Mouse (Mus musculus) colon, adult 2 months (tissue): ENCODE measurements around the gene Sh3pxd2b. TPM values are rescaled to one million over a fixed set of nuclear protein-coding genes. Genes with fewer than 3 reads are reported as not detected.

Source experiments
- polyA plus RNA-seq: library from polyadenylated mRNA; depleted of rRNA; stranded (reverse); fragments of >200 nt; gene quantifications from 2 replicates; pipeline ENCODE4 v1.2.3, GENCODE M21; 2012; rRNA removed

Sh3pxd2b gene
- 5.9 TPM in 2 replicates for polyA plus RNA-seq

GRCm38 (mm10) chr11:32347607-32348432 lies at the start of gene Sh3pxd2b:
Sh3pxd2b (plus strand) TSS chr11:32347820.

GRCm38 (mm10) chr11:32299865-32300264 lies 47.8 kb upstream of the Sh3pxd2b start, which contains the start of gene Hbq1a:
Hbq1a (plus strand) TSS chr11:32300069.

GRCm38 (mm10) chr11:32454800-32455506 lies 107.3 kb downstream of the Sh3pxd2b start, which contains the start of gene Ubtd2:
Ubtd2 (plus strand) TSS chr11:32455370.

Other genes with a start within 250 kb of the Sh3pxd2b start
- gene Il9r, start 147.5 kb upstream of the Sh3pxd2b start, polyA plus RNA-seq: 1.9 and 2.1 TPM in 2 replicates
- gene Snrnp25, start 142.4 kb upstream of the Sh3pxd2b start, polyA plus RNA-seq: 49.0 and 54.1 TPM in 2 replicates
- 114 and 144 TPM in 2 replicates for gene Rhbdf1, start 125.5 kb upstream of the Sh3pxd2b start, polyA plus RNA-seq
- gene Mpg, start 121.3 kb upstream of the Sh3pxd2b start, polyA plus RNA-seq: 10.7 and 12.0 TPM in 2 replicates
- 58.1 and 58.6 TPM in 2 replicates for gene Nprl3, start 80.1 kb upstream of the Sh3pxd2b start, polyA plus RNA-seq
- not detected in 2 replicates for gene Hba-x, start 71.4 kb upstream of the Sh3pxd2b start, polyA plus RNA-seq
- 151 and 983 TPM in 2 replicates for gene Hba-a1, start 64.3 kb upstream of the Sh3pxd2b start, polyA plus RNA-seq
- gene Hbq1b, start 60.9 kb upstream of the Sh3pxd2b start, polyA plus RNA-seq: 0.31 TPM in 1 of 2 replicates, not detected in the other
- 244 and 1,247 TPM in 2 replicates for gene Hba-a2, start 51.3 kb upstream of the Sh3pxd2b start, polyA plus RNA-seq
- gene Hbq1a, start 47.8 kb upstream of the Sh3pxd2b start, polyA plus RNA-seq: 0.29 TPM in 1 of 2 replicates, not detected in the other
- 5.5 TPM in 2 replicates for gene Ubtd2, start 107.5 kb downstream of the Sh3pxd2b start, polyA plus RNA-seq
- gene Efcab9, start 184.3 kb downstream of the Sh3pxd2b start, polyA plus RNA-seq: not detected in 2 replicates
- 26.3 and 26.4 TPM in 2 replicates for gene Stk10, start 185.5 kb downstream of the Sh3pxd2b start, polyA plus RNA-seq